Mouse (Mus musculus): ENCODE measurements around the gene Ctse. TPM values are rescaled to one million over a fixed set of nuclear protein-coding genes. Genes with fewer than 3 reads are reported as not detected.
A peak's percentile ranks its signal among the peaks of the same experiment; 100 is the strongest.

The Ctse gene
- polyA plus RNA-seq, 1 experiment: 0.65 TPM

- Histone ChIP-seq H3K4me3 (replicated peaks; ENCODE audit: extremely low read depth, low read depth, low read length) (no peak overlapping the region), H3K4me1 (ENCODE audit: control insufficient read depth, insufficient read depth, low read length) (no peaks in the 10 kb centered on the region)
- 83% methylated on average over 5 of the region's 5 CpGs for WGBS
- DNase-seq: no peak
- TF ChIP-seq CTCF (IDR thresholded peaks at IDR 0.05; ENCODE audit: insufficient read depth, low read length): no peak
Observed at GRCm38 (mm10) chr1:131664136-131664535, 26.0 kb downstream of the Ctse start.

- H3K4me3 ChIP-seq (replicated peaks; ENCODE audit: extremely low read depth, low read depth, low read length): no peak overlapping the region
- 69% methylated on average over 1 of the region's 1 CpGs for WGBS
- TF ChIP-seq CTCF (IDR thresholded peaks at IDR 0.05; ENCODE audit: insufficient read depth, low read length): no peak
- TF ChIP-seq POLR2A (IDR thresholded peaks at IDR 0.05; ENCODE audit: borderline replicate concordance, extremely low read depth, low read depth, low read length): no peak
- no peak for DNase-seq
- H3K4me1 ChIP-seq (ENCODE audit: control insufficient read depth, insufficient read depth, low read length): no peaks in the 10 kb centered on the region
Observed at GRCm38 (mm10) chr1:131665886-131666285, 27.8 kb downstream of the Ctse start.

DNA sequence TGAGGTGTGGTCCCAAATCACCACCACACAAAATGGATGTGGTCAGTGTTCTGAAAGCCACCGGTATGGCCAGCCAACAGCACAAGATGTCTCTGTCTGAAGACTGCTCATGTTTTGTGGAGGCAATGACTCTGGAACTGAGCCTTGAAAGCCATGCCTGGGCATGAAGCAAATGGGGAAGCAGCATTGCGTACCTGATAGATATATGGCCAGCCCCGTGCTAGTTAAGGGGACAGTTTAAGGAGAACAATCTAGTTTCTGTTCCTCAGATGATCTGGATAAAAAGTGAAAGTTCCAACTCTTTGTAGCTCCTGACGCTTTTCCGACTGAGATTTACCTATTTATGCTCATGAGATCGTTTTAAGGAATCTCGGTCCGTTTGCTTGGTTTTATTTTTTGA lies 33.0 kb downstream of the Ctse start:
- DNase-seq: no peak
- Histone ChIP-seq H3K4me1 (ENCODE audit: control insufficient read depth, insufficient read depth, low read length) (no peaks in the 10 kb centered on the region), H3K4me3 (replicated peaks; ENCODE audit: extremely low read depth, low read depth, low read length) (no peak overlapping the region)
- no peak for TF ChIP-seq POLR2A (IDR thresholded peaks at IDR 0.05; ENCODE audit: borderline replicate concordance, extremely low read depth, low read depth, low read length)
- no peak for TF ChIP-seq CTCF (IDR thresholded peaks at IDR 0.05; ENCODE audit: insufficient read depth, low read length)
- WGBS: 78% methylated on average over 8 of the region's 8 CpGs

- DNase-seq: no peak
- Histone ChIP-seq H3K4me1 (ENCODE audit: control insufficient read depth, insufficient read depth, low read length) (no peaks in the 10 kb centered on the region), H3K4me3 (replicated peaks; ENCODE audit: extremely low read depth, low read depth, low read length) (no peak overlapping the region)
- 63% methylated on average over 7 of the region's 7 CpGs for WGBS
- TF ChIP-seq POLR2A (IDR thresholded peaks at IDR 0.05; ENCODE audit: borderline replicate concordance, extremely low read depth, low read depth, low read length): no peak
- no peak for TF ChIP-seq CTCF (IDR thresholded peaks at IDR 0.05; ENCODE audit: insufficient read depth, low read length)
Observed at GRCm38 (mm10) chr1:131672361-131672760, 34.3 kb downstream of the Ctse start.

DNA sequence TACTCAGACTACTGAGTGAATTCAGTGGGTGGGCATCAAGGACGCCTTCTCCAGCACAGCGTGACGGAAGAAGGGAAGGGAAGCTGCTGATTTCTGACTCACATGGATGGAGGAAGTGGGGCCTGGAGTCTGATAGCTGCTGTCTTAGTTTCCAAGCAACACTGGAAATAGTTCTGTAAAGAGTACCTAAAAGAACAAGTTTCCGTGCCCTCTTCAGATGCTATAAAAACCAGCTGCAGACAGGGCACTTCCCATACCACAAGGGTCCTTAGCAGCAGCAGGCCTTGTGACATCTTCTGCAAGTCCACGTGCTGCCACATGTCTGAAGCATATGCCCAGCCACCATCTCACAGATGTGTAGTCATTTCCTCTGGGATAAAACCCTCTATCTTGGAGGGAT lies 41.5 kb downstream of the Ctse start:
- WGBS: 57% methylated on average over 5 of the region's 5 CpGs
- no peak for TF ChIP-seq CTCF (IDR thresholded peaks at IDR 0.05; ENCODE audit: insufficient read depth, low read length)
- no peak for TF ChIP-seq POLR2A (IDR thresholded peaks at IDR 0.05; ENCODE audit: borderline replicate concordance, extremely low read depth, low read depth, low read length)
- no peak for DNase-seq

GRCm38 (mm10) chr1:131687739-131688138 lies 49.6 kb downstream of the Ctse start:
- no peak for DNase-seq
- no peak overlapping the region for H3K4me3 ChIP-seq (replicated peaks; ENCODE audit: extremely low read depth, low read depth, low read length)
- WGBS: 97% methylated on average over 2 of the region's 2 CpGs
- TF ChIP-seq POLR2A (IDR thresholded peaks at IDR 0.05; ENCODE audit: borderline replicate concordance, extremely low read depth, low read depth, low read length) (no peak), CTCF (IDR thresholded peaks at IDR 0.05; ENCODE audit: insufficient read depth, low read length) (no peak)
- peaks cover 5% of the 10 kb centered on the region; the same call in 1 of the 2 replicates for H3K4me1 ChIP-seq (ENCODE audit: control insufficient read depth, insufficient read depth, low read length)

More for the DNA sequence above, 41.5 kb downstream of the Ctse start:
- Histone ChIP-seq H3K4me3 (replicated peaks; ENCODE audit: extremely low read depth, low read depth, low read length) (no peak overlapping the region), H3K4me1 (ENCODE audit: control insufficient read depth, insufficient read depth, low read length) (no peaks in the 10 kb centered on the region)

GRCm38 (mm10) chr1:131688475-131688874 lies 50.4 kb downstream of the Ctse start, which contains the start of gene Rab7b:
Rab7b (plus strand) TSS chr1:131688695.
- 39% methylated on average over 8 of the region's 8 CpGs for WGBS
- peak within 1 kb of the TSS; percentile 63 for H3K4me3 ChIP-seq (replicated peaks; ENCODE audit: extremely low read depth, low read depth, low read length)

DNA sequence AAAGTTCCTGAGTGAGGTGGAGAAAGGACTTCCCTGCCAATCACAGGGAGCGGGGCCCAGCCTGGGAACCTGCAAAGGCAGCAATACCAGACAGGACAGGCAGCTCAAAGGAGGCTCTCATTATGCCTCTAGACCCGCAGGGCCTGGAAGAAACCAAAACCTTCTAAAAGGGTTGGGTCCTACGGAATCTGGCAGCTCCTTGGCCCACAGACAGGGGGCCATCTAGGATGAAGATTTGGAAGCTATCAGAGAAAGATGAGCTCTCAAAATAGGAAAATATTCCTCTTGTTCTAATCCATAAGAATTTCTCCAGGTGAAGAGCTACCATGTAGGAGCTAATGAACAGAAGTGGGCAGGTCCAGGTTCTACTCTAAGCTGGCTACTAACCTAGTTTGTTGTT lies 50.9 kb downstream of the Ctse start:
- H3K4me3 ChIP-seq (replicated peaks; ENCODE audit: extremely low read depth, low read depth, low read length): peak overlapping the region; percentile 63
- TF ChIP-seq POLR2A (IDR thresholded peaks at IDR 0.05; ENCODE audit: borderline replicate concordance, extremely low read depth, low read depth, low read length) (no peak), CTCF (IDR thresholded peaks at IDR 0.05; ENCODE audit: insufficient read depth, low read length) (no peak)
- H3K4me1 ChIP-seq (ENCODE audit: control insufficient read depth, insufficient read depth, low read length): peaks cover 5% of the 10 kb centered on the region; the same call in 1 of the 2 replicates
- DNase-seq: no peak
- 71% methylated on average over 3 of the region's 3 CpGs for WGBS

More at GRCm38 (mm10) chr1:131688475-131688874, 50.4 kb downstream of the Ctse start, which contains the start of gene Rab7b:
- H3K4me1 ChIP-seq (ENCODE audit: control insufficient read depth, insufficient read depth, low read length): peaks cover 5% of the 10 kb centered on the region; the same call in 1 of the 2 replicates
- TF ChIP-seq CTCF (IDR thresholded peaks at IDR 0.05; ENCODE audit: insufficient read depth, low read length) (no peak), POLR2A (IDR thresholded peaks at IDR 0.05; ENCODE audit: borderline replicate concordance, extremely low read depth, low read depth, low read length) (no peak)
- peak; percentile 53 for DNase-seq

DNA sequence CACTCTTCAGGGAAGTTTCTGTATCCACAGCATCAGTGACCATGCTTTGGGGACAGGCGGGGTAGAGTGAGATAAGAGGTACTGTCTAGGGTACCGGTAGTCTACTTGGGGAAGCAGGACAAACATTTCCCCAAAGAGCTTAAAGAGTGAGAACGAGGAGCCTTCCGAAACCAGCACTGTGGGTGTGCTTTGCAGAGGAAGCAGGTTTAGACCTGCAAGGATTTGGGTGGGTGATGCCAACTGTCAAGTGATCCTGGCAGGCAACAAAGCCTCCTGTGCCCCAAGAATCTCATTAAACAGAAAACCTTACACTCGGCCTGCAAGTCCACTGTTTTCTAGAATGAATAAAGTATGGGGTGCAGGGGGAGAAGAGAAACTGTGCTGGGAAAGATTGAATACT lies 51.8 kb downstream of the Ctse start:
- no peak for DNase-seq
- Histone ChIP-seq H3K4me3 (replicated peaks; ENCODE audit: extremely low read depth, low read depth, low read length) (no peak overlapping the region), H3K4me1 (ENCODE audit: control insufficient read depth, insufficient read depth, low read length) (peaks cover 5% of the 10 kb centered on the region; the same call in 1 of the 2 replicates)
- 74% methylated on average over 5 of the region's 5 CpGs for WGBS
- TF ChIP-seq POLR2A (IDR thresholded peaks at IDR 0.05; ENCODE audit: borderline replicate concordance, extremely low read depth, low read depth, low read length): no peak
- no peak for TF ChIP-seq CTCF (IDR thresholded peaks at IDR 0.05; ENCODE audit: insufficient read depth, low read length)

GRCm38 (mm10) chr1:131690435-131690834 lies 52.3 kb downstream of the Ctse start:
- no peak for TF ChIP-seq CTCF (IDR thresholded peaks at IDR 0.05; ENCODE audit: insufficient read depth, low read length)
- TF ChIP-seq POLR2A (IDR thresholded peaks at IDR 0.05; ENCODE audit: borderline replicate concordance, extremely low read depth, low read depth, low read length): peak; percentile 23; the same call in 1 of the 2 replicates
- no peak for DNase-seq

More at GRCm38 (mm10) chr1:131690435-131690834, 52.3 kb downstream of the Ctse start:
- 33% methylated on average over 3 of the region's 3 CpGs for WGBS
- Histone ChIP-seq H3K4me1 (ENCODE audit: control insufficient read depth, insufficient read depth, low read length) (peaks cover 5% of the 10 kb centered on the region; the same call in 1 of the 2 replicates), H3K4me3 (replicated peaks; ENCODE audit: extremely low read depth, low read depth, low read length) (no peak overlapping the region)

All from lung, adult 2 months (tissue).